Mouse (Mus musculus) layer of hippocampus, adult 9-10 months (tissue): ENCODE data around the gene Lpcat2.
"Not testable (repeated sequence)": the region's sequence is repeated elsewhere in the genome, so short reads cannot be mapped to it uniquely, and the experiment has no call there.

Experiments
- DNase-seq: peaks from one replicate; pipeline ENCODE4 v3.0.0; 2022; ENCODE audit warnings: low spot score

Gene Lpcat2

GRCm38 (mm10) chr8:92853188-92853983, 1.8 kb upstream of the Lpcat2 start:
- DNase-seq: no peak

GRCm38 (mm10) chr8:92854673-92855072, 466 bp upstream of the Lpcat2 start:
- DNase-seq: no peak

GRCm38 (mm10) chr8:92856273-92856986, 1.3 kb downstream of the Lpcat2 start:
- DNase-seq: no peak

- no peak for DNase-seq
Measured at GRCm38 (mm10) chr8:92858475-92859182, 3.5 kb downstream of the Lpcat2 start.

GRCm38 (mm10) chr8:92861977-92862376, 6.8 kb downstream of the Lpcat2 start:
- DNase-seq: no peak

GRCm38 (mm10) chr8:92870281-92870680, 15.1 kb downstream of the Lpcat2 start:
- no peak for DNase-seq

GRCm38 (mm10) chr8:92872063-92872759, 17.1 kb downstream of the Lpcat2 start:
- DNase-seq: no peak

GRCm38 (mm10) chr8:92875795-92876194, 20.7 kb downstream of the Lpcat2 start:
- DNase-seq: no peak

- DNase-seq: no peak
Measured at GRCm38 (mm10) chr8:92881247-92881646, 26.1 kb downstream of the Lpcat2 start.

GRCm38 (mm10) chr8:92883771-92884170, 28.6 kb downstream of the Lpcat2 start:
- no peak for DNase-seq

GRCm38 (mm10) chr8:92892216-92892615, 37.1 kb downstream of the Lpcat2 start:
- DNase-seq: not testable (repeated sequence)

GRCm38 (mm10) chr8:92893870-92894269, 38.7 kb downstream of the Lpcat2 start:
- DNase-seq: no peak

GRCm38 (mm10) chr8:92895053-92895452, 39.9 kb downstream of the Lpcat2 start:
- DNase-seq: no peak

- no peak for DNase-seq
Measured at GRCm38 (mm10) chr8:92896056-92896455, 40.9 kb downstream of the Lpcat2 start.

GRCm38 (mm10) chr8:92896611-92897010, 41.5 kb downstream of the Lpcat2 start:
- DNase-seq: no peak

GRCm38 (mm10) chr8:92897794-92898193, 42.7 kb downstream of the Lpcat2 start:
- DNase-seq: no peak

- no peak for DNase-seq
Measured at GRCm38 (mm10) chr8:92899590-92899989, 44.5 kb downstream of the Lpcat2 start.

GRCm38 (mm10) chr8:92901107-92901506, 46.0 kb downstream of the Lpcat2 start, which contains the start of gene Capns2:
Capns2 (plus strand) TSS chr8:92901407.
- DNase-seq: no peak

- no peak for DNase-seq
Measured at GRCm38 (mm10) chr8:92902981-92903380, 47.8 kb downstream of the Lpcat2 start.

GRCm38 (mm10) chr8:92903488-92904135, 48.5 kb downstream of the Lpcat2 start:
- DNase-seq: no peak

- no peak for DNase-seq
Measured at GRCm38 (mm10) chr8:92906553-92906952, 51.4 kb downstream of the Lpcat2 start.

- no peak for DNase-seq
Measured at GRCm38 (mm10) chr8:92908448-92908847, 53.3 kb downstream of the Lpcat2 start.
